Mouse (Mus musculus) embryonic fibroblast, embryonic 13.5 days (primary cell): ENCODE measurements at regions not wholly inside any gene's neighbourhood (a gene's known extent, or its start where the extent isn't known, plus 50 kb on each side); places are given as distances from the start of the nearest gene placed in this dataset.

Experiments
- CTCF ChIP-seq: IDR thresholded peaks from 2 replicates; pipeline ENCODE4 v1.5.1; 2011; ENCODE audit warnings: mild to moderate bottlenecking, control low read depth, low read length, moderate library complexity, borderline replicate concordance; ENCODE audit not compliant: insufficient read depth
- POLR2A ChIP-seq: IDR thresholded peaks from 2 replicates; pipeline ENCODE4 v1.6.1; 2011; ENCODE audit warnings: low read depth, mild to moderate bottlenecking, control low read depth, low read length, moderate library complexity

GRCm38 (mm10) chr5:128526432-128526831, 74.2 kb upstream of the Fzd10 start:
- TF ChIP-seq CTCF (no peak), POLR2A (no peak)
